Mouse (Mus musculus) stomach, postnatal 0 days (tissue): Measurements from ENCODE around the gene Slc5a3.

ENCODE experiments used
- CTCF ChIP-seq: IDR thresholded peaks from 2 replicates; pipeline ENCODE4 v1.5.1; 2016; ENCODE audit warnings: antibody characterized with exemption, low read depth, mild to moderate bottlenecking, moderate library complexity
- EP300 ChIP-seq: optimal IDR thresholded peaks from 2 replicates; pipeline ENCODE3; 2016; ENCODE audit warnings: antibody characterized with exemption

DNA sequence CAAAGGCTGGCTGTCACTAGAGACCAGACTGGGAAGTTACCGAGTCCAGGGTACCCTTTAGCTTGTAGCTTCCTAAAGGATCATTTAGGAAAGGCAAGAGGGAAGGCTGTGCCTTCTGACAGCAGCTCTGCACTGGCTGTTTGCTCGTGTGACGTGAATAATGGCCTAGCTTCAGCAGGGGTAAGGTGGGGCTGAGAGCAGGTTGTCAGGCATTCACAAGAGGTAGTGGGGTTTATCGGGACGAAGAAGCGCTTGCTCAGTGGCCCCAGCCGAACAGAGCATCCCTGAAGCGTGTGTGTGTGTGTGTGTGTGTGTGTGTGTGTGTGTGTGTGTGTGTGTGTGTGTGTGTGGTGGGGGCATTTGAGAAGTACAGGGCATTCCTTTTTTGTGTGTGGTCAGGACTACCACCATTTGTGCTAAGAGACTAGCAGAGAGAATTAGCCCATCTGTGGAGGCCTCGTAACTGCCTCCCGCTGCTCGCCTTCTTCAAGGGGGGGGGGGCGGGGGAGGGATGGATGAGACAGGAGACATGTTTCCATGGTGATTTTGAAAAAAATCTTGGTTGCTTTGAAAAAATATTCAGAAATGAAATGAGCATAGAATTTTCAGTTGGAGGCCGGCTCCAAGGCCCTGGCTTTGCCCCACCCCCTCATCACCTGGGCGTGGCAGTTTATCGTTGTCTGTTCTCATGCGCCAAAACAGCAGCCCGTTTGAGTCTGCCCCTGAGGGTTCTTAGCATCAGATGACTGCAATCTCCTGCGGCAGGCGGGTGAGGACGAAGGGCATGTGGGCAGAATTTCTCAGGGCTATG, 57.7 kb downstream of the Slc5a3 start:
- TF ChIP-seq EP300, result no peak
- no peak for TF ChIP-seq CTCF
